Comparison of ENCODE assay signal across 15 mouse cellular contexts in genomic region chr6:46033108-46033507, GRCm38 (mm10).
DNase-seq lines count a peak whose midpoint lies in the region; ATAC-seq and TF ChIP-seq lines count a peak whose summit lies in the region.
"Had no signal": no experiment of that assay in that cellular context is flagged by ENCODE, and none has a peak within 500 bp of the region (broad histone marks: within the 10 kb centered on the region; RNA-seq: fewer than 3 reads in every experiment).

No protein-coding gene starts in this region.

- ATAC-seq in hindbrain, postnatal 0 days, result no peak
- ATAC-seq in hindbrain, embryonic 14.5 days (ENCODE audit: low FRiP score), result no peak
- ATAC-seq in hindbrain, embryonic 12.5 days (ENCODE audit: low FRiP score), result no peak
- ATAC-seq in erythroid progenitor cell, adult 5-6 weeks (replicated peaks; ENCODE audit: low FRiP score, poor library complexity, severe bottlenecking), result no peak
- ATAC-seq: activated CD4-positive, CD25-positive, alpha-beta regulatory T cell, adult 4 months; intestine, postnatal 0 days; liver, postnatal 0 days had no signal

- no peaks in the 10 kb centered on the region for H3K36me3 ChIP-seq in hindbrain, postnatal 0 days (ENCODE audit: insufficient read depth, low read length)
- H3K36me3 ChIP-seq in hindbrain, embryonic 14.5 days (replicated peaks; ENCODE audit: control insufficient read depth, insufficient read depth), result no peaks in the 10 kb centered on the region
- H3K36me3 ChIP-seq in hindbrain, embryonic 12.5 days, result no peaks in the 10 kb centered on the region
- H3K36me3 ChIP-seq: heart, embryonic 12.5 days had no signal

- no peak overlapping the region for H3K9ac ChIP-seq in hindbrain, postnatal 0 days (replicated peaks; ENCODE audit: low read length)
- H3K9ac ChIP-seq in hindbrain, embryonic 14.5 days, result no peak overlapping the region
- H3K9ac ChIP-seq in hindbrain, embryonic 12.5 days, result no peak overlapping the region
- H3K9ac ChIP-seq: heart, embryonic 12.5 days; liver, postnatal 0 days had no signal

- 47% methylated on average over 2 of the region's 2 CpGs for WGBS in hindbrain, postnatal 0 days
- 67% methylated on average over 2 of the region's 2 CpGs for WGBS in hindbrain, embryonic 14.5 days
- WGBS in hindbrain, embryonic 12.5 days, result 65% methylated on average over 2 of the region's 2 CpGs

- peak; percentile 47 for TF ChIP-seq CTCF in hindbrain, postnatal 0 days (IDR thresholded peaks at IDR 0.05; ENCODE audit: low read depth)

- no peak overlapping the region for H3K27ac ChIP-seq in hindbrain, postnatal 0 days
- no peak overlapping the region for H3K27ac ChIP-seq in hindbrain, embryonic 14.5 days
- no peak overlapping the region for H3K27ac ChIP-seq in hindbrain, embryonic 12.5 days

- H3K4me3 ChIP-seq in hindbrain, postnatal 0 days (ENCODE audit: low read length), result no peak overlapping the region
- no peak overlapping the region for H3K4me3 ChIP-seq in hindbrain, embryonic 14.5 days (replicated peaks; ENCODE audit: low read length)
- no peak overlapping the region for H3K4me3 ChIP-seq in hindbrain, embryonic 12.5 days
- H3K4me3 ChIP-seq: erythroblast, embryonic 14.5 days; heart, embryonic 12.5 days had no signal

- peak; percentile 28 for DNase-seq in hindbrain, postnatal 0 days (ENCODE audit: low spot score)
- no peak for DNase-seq in hindbrain, embryonic 14.5 days (ENCODE audit: low spot score)
- peak; percentile 5 for DNase-seq in right cerebral cortex, postnatal 25 days
- no peak for DNase-seq in right cerebral cortex, adult 18-20 months
- DNase-seq in layer of hippocampus, adult 8-10 months (ENCODE audit: low spot score in 2 of 2), result peak; percentile 48 to 55
- peak; percentile 9 for DNase-seq in telencephalon, adult 2 months (ENCODE audit: low read depth, low spot score)
- DNase-seq: cerebellum, adult 11-12 months; liver, postnatal 0 days; thymus, postnatal 36 days had no signal

- no peaks in the 10 kb centered on the region for H3K4me1 ChIP-seq in hindbrain, postnatal 0 days (ENCODE audit: insufficient read depth, low read length)
- no peaks in the 10 kb centered on the region for H3K4me1 ChIP-seq in hindbrain, embryonic 14.5 days (replicated peaks; ENCODE audit: control insufficient read depth, insufficient read depth, low read length)
- no peaks in the 10 kb centered on the region for H3K4me1 ChIP-seq in hindbrain, embryonic 12.5 days
- H3K4me1 ChIP-seq: heart, embryonic 12.5 days had no signal

- no peak overlapping the region for H3K4me2 ChIP-seq in hindbrain, postnatal 0 days (ENCODE audit: low read depth, low read length)
- no peak overlapping the region for H3K4me2 ChIP-seq in hindbrain, embryonic 14.5 days (replicated peaks)
- H3K4me2 ChIP-seq in hindbrain, embryonic 12.5 days (replicated peaks), result no peak overlapping the region
- H3K4me2 ChIP-seq: heart, embryonic 12.5 days had no signal

- no peaks in the 10 kb centered on the region for H3K27me3 ChIP-seq in hindbrain, postnatal 0 days (ENCODE audit: insufficient read depth, low read length)
- no peaks in the 10 kb centered on the region for H3K27me3 ChIP-seq in hindbrain, embryonic 14.5 days (ENCODE audit: control insufficient read depth, insufficient read depth, low read length)
- H3K27me3 ChIP-seq in hindbrain, embryonic 12.5 days, result no peaks in the 10 kb centered on the region
- H3K27me3 ChIP-seq: heart, embryonic 12.5 days had no signal

- no peaks in the 10 kb centered on the region for H3K9me3 ChIP-seq in hindbrain, postnatal 0 days (ENCODE audit: low read length)
- no peaks in the 10 kb centered on the region for H3K9me3 ChIP-seq in hindbrain, embryonic 14.5 days (ENCODE audit: control insufficient read depth, low read length)
- no peaks in the 10 kb centered on the region for H3K9me3 ChIP-seq in hindbrain, embryonic 12.5 days (replicated peaks)
- H3K9me3 ChIP-seq: heart, embryonic 12.5 days had no signal

Comparison
In these comparisons a context has a peak if more than half of its experiments do, and no peak if none do; other contexts are left out.
1. DNase-seq: peak in hindbrain, postnatal 0 days (single experiment), right cerebral cortex, postnatal 25 days (single experiment), layer of hippocampus, adult 8-10 months (2 of 2) and telencephalon, adult 2 months (single experiment); none in hindbrain, embryonic 14.5 days (single experiment) and right cerebral cortex, adult 18-20 months (single experiment).